Mouse (Mus musculus): Measurements from ENCODE around the gene Il10rb. TPM values are rescaled to one million over a fixed set of nuclear protein-coding genes. Genes with fewer than 3 reads are reported as not detected.
A peak's percentile ranks its signal among the peaks of the same experiment; 100 is the strongest.

Il10rb gene
- total and polyA plus RNA-seq, 3 experiments = 32.1 to 37.9 (median 36.1) TPM

GRCm38 (mm10) chr16:91459841-91460370 is 53.9 kb downstream of the Il10rb start (continued):
- TF ChIP-seq CHD1 (IDR thresholded peaks at IDR 0.05; ENCODE audit: low read depth, low read length) (no peak), KAT2A (IDR thresholded peaks at IDR 0.05; ENCODE audit: insufficient replicate concordance, low read length) (no peak), RAD21 (IDR thresholded peaks at IDR 0.05; ENCODE audit: low read depth, low read length) (peak; percentile 71), ZKSCAN1 (IDR thresholded peaks at IDR 0.05; ENCODE audit: borderline replicate concordance, low read depth, low read length) (no peak), RCOR1 (conservative IDR thresholded peaks at IDR 0.05; ENCODE audit: low read depth, low read length) (no peak), POLR2AphosphoS2 (IDR thresholded peaks at IDR 0.05; ENCODE audit: low read depth, low read length) (no peak), MEF2A (IDR thresholded peaks at IDR 0.05; ENCODE audit: borderline replicate concordance, low read depth, low read length) (no peak), JUND (conservative IDR thresholded peaks at IDR 0.05; ENCODE audit: low read depth, low read length) (no peak), ETS1 (conservative IDR thresholded peaks at IDR 0.05; ENCODE audit: low read depth, low read length) (no peak; the same call in 1 of the 2 replicates), MAFK (IDR thresholded peaks at IDR 0.05; ENCODE audit: insufficient replicate concordance, low read length) (0 out of 2 replicates have a peak, but pooled peaks have one; percentile 7), MXI1 (IDR thresholded peaks at IDR 0.05; ENCODE audit: low read depth, low read length) (no peak), CHD2 (IDR thresholded peaks at IDR 0.05; ENCODE audit: low read length) (no peak), PAX5 (IDR thresholded peaks at IDR 0.05; ENCODE audit: low read length) (no peak), SMC3 (IDR thresholded peaks at IDR 0.05; ENCODE audit: low read depth, low read length) (peak; percentile 86), TCF12 (IDR thresholded peaks at IDR 0.05; ENCODE audit: low read depth, low read length) (0 out of 2 replicates have a peak, but pooled peaks have one; percentile 31), JUN (IDR thresholded peaks at IDR 0.05; ENCODE audit: insufficient read depth, low read depth, low read length) (no peak)

- H3K4me2 ChIP-seq (ENCODE audit: insufficient read depth, low read depth, poor library complexity, severe bottlenecking) = no peak overlapping the region
- peaks cover 8% of the 10 kb centered on the region for H3K9me3 ChIP-seq (replicated peaks; ENCODE audit: low read length)
- H3K4me3 ChIP-seq (replicated peaks in 1 of 3; ENCODE audit: low read depth in 2 of 3, low read length in 2 of 3, poor library complexity in 1 of 3) = no peak overlapping the region
- H3K9ac ChIP-seq (ENCODE audit: insufficient read depth, low read depth) = no peak overlapping the region; the same call in 1 of the 2 replicates
- TF ChIP-seq SIN3A (IDR thresholded peaks at IDR 0.05; ENCODE audit: low read length) (no peak), JUND (conservative IDR thresholded peaks at IDR 0.05; ENCODE audit: low read depth, low read length) (no peak), KAT2A (IDR thresholded peaks at IDR 0.05; ENCODE audit: insufficient replicate concordance, low read length) (no peak), CHD1 (IDR thresholded peaks at IDR 0.05; ENCODE audit: low read depth, low read length) (no peak), MXI1 (IDR thresholded peaks at IDR 0.05; ENCODE audit: low read depth, low read length) (no peak), UBTF (IDR thresholded peaks at IDR 0.05; ENCODE audit: low read depth, low read length) (no peak), ZMIZ1 (IDR thresholded peaks at IDR 0.05; ENCODE audit: low read depth, low read length) (no peak), MEF2A (IDR thresholded peaks at IDR 0.05; ENCODE audit: borderline replicate concordance, low read depth, low read length) (no peak)
- no peaks in the 10 kb centered on the region for H3K79me2 ChIP-seq (replicated peaks; ENCODE audit: control insufficient read depth, extremely low read depth, insufficient read depth, poor library complexity, severe bottlenecking)
- dilution Hi-C loops (cut with MboI; ENCODE audit: extremely low pct_ligation_motif_present, extremely low pct_unique_long_range_greater_than_20kb, low sequenced_read_pairs) = no loop called here
- no peak overlapping the region for H3K27ac ChIP-seq (ENCODE audit: insufficient read depth, low read depth)
- H3K36me3 ChIP-seq (replicated peaks in 1 of 2; ENCODE audit: control insufficient read depth in 1 of 2, insufficient read depth in 1 of 2, low read length in 1 of 2) = peaks cover 0 to 6% of the 10 kb centered on the region in 2 experiments
- in situ Hi-C loops (cut with MboI; ENCODE audit: low pct_ligation_motif_present, low pct_unique_long_range_greater_than_20kb, low sequenced_read_pairs) = no loop called here
- no peaks in the 10 kb centered on the region for H3K27me3 ChIP-seq (replicated peaks)
- DNase-seq (ENCODE audit: extremely low read depth) = no peak
- peaks cover 11 to 63% of the 10 kb centered on the region in 2 experiments for H3K4me1 ChIP-seq (ENCODE audit: control insufficient read depth in 1 of 2, insufficient read depth in 2 of 2)
These were observed 55.2 kb downstream of the Il10rb start for GRCm38 (mm10) chr16:91461066-91461638.

Data from CH12.LX (cell line).